Mouse (Mus musculus): ENCODE results near the gene Pzp. TPM values are rescaled to one million over a fixed set of nuclear protein-coding genes. Genes with fewer than 3 reads are reported as not detected.

Pzp gene
- polyA plus RNA-seq, 1 experiment from 2014 or later = 0.92 TPM

- H3K27me3 ChIP-seq (replicated peaks) = peaks cover 4% of the 10 kb centered on the region; the same call in 1 of the 2 replicates
- no peak overlapping the region for H3K27ac ChIP-seq (replicated peaks)
- H3K36me3 ChIP-seq = no peaks in the 10 kb centered on the region
- no peaks in the 10 kb centered on the region for H3K9me3 ChIP-seq
- peak overlapping the region; percentile 53; the same call in 1 of the 2 replicates for H3K9ac ChIP-seq
- peak overlapping the region; percentile 62 for H3K4me2 ChIP-seq
- 0 out of 2 replicates have a peak, but pooled peaks cover 3% of the 10 kb centered on the region for H3K4me1 ChIP-seq
- 17% methylated on average over 26 of the region's 26 CpGs for WGBS
- H3K4me3 ChIP-seq = peak overlapping the region; percentile 26
- peak; percentile 41; the same call in 1 of the 2 replicates for ATAC-seq (ENCODE audit: extremely low read depth, insufficient number of reproducible peaks, low FRiP score, low TSS enrichment)
Measured at GRCm38 (mm10) chr6:128479463-128480454, 46.8 kb downstream of the Pzp start.

DNA sequence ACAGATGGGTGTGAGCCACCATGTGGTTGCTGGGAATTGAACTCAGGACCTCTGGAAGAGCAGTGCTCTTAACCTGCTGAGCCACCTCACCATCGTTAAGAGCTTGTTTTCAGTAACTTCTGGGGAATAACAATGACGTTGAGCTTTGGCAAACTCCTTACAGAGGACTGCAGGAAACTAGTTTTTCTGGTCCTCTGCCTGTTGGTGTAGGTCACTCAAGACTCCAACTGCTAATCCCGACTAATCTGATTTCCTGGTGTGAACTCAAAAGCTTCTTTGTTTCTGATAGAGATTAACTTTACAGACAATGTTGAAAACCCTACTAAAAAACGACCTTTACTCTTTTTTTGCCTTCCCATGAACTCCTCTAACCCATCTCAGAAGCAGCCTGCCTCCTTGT lies 49.0 kb downstream of the Pzp start:
- 0 out of 2 replicates have a peak, but pooled peaks cover 3% of the 10 kb centered on the region for H3K4me1 ChIP-seq
- no peaks in the 10 kb centered on the region for H3K36me3 ChIP-seq
- 11% methylated on average over 4 of the region's 4 CpGs for WGBS
- no peak for ATAC-seq (ENCODE audit: extremely low read depth, insufficient number of reproducible peaks, low FRiP score, low TSS enrichment)
- peaks cover 4% of the 10 kb centered on the region; the same call in 1 of the 2 replicates for H3K27me3 ChIP-seq (replicated peaks)
- no peaks in the 10 kb centered on the region for H3K9me3 ChIP-seq
- no peak overlapping the region for H3K4me2 ChIP-seq
- no peak overlapping the region for H3K9ac ChIP-seq
- no peak overlapping the region for H3K4me3 ChIP-seq
- H3K27ac ChIP-seq (replicated peaks) = no peak overlapping the region

DNA sequence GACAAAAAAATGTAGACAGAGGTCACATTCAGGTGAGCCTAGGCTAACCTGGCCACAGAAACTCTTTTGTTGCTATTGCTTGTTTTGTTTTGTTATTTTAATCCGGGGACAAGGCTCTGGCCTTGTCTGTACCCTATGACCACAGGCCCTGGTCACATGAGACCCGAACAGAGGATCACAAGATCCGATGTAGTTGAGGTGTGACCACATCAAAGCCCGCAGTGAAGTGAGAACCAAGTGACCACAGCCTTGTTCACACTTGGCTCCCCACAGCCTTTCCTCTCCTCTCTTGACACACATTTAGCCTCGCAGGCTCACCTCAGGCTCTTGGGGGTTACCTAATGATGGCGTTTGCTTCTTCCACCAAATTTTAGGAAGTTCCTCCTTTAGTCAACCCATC lies 52.4 kb downstream of the Pzp start:
- H3K4me3 ChIP-seq = no peak overlapping the region
- no peak overlapping the region for H3K9ac ChIP-seq
- H3K27ac ChIP-seq (replicated peaks) = no peak overlapping the region
- no peaks in the 10 kb centered on the region for H3K9me3 ChIP-seq
- H3K4me1 ChIP-seq = no peaks in the 10 kb centered on the region
- no peak for ATAC-seq (ENCODE audit: extremely low read depth, insufficient number of reproducible peaks, low FRiP score, low TSS enrichment)
- H3K27me3 ChIP-seq (replicated peaks) = no peaks in the 10 kb centered on the region
- H3K4me2 ChIP-seq = no peak overlapping the region
- 79% methylated on average over 6 of the region's 6 CpGs for WGBS
- H3K36me3 ChIP-seq = no peaks in the 10 kb centered on the region

DNA sequence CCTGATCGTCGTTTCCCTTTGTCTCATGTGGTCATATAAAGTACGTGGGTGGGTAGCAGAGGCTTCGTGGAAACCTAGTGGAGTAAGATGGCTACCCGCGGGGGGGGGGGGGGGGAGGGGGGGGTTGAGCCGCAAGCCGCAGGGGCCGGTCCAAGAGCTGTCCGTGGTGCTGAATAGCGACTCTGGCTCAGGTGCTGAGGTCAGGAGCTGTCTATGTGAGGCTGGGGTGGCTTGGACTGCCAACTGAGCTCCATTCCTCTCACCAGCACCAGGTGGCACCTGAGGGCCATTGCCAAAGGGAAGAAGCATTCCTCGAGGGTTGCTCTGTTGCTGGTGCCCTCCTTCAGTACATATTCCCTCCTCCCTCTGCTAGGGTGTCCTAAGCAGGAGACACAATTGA lies 57.1 kb downstream of the Pzp start:
- no peak overlapping the region for H3K9ac ChIP-seq
- no peaks in the 10 kb centered on the region for H3K27me3 ChIP-seq (replicated peaks)
- H3K4me1 ChIP-seq = no peaks in the 10 kb centered on the region
- peak overlapping the region; percentile 8; the same call in 1 of the 2 replicates for H3K4me3 ChIP-seq
- no peak for ATAC-seq (ENCODE audit: extremely low read depth, insufficient number of reproducible peaks, low FRiP score, low TSS enrichment)
- H3K36me3 ChIP-seq = no peaks in the 10 kb centered on the region
- 5% methylated on average over 9 of the region's 12 CpGs for WGBS
- no peaks in the 10 kb centered on the region for H3K9me3 ChIP-seq
- peak overlapping the region; percentile 48 for H3K4me2 ChIP-seq
- no peak overlapping the region for H3K27ac ChIP-seq (replicated peaks)

GRCm38 (mm10) chr6:128467298-128467697 lies 59.2 kb downstream of the Pzp start:
- no peak overlapping the region for H3K4me2 ChIP-seq
- no peak overlapping the region for H3K9ac ChIP-seq
- H3K4me3 ChIP-seq = no peak overlapping the region
- no peaks in the 10 kb centered on the region for H3K36me3 ChIP-seq
- H3K27me3 ChIP-seq (replicated peaks) = no peaks in the 10 kb centered on the region
- no peaks in the 10 kb centered on the region for H3K9me3 ChIP-seq
- H3K4me1 ChIP-seq = no peaks in the 10 kb centered on the region
- ATAC-seq (ENCODE audit: extremely low read depth, insufficient number of reproducible peaks, low FRiP score, low TSS enrichment) = no peak
- WGBS = 41% methylated on average over 2 of the region's 2 CpGs
- H3K27ac ChIP-seq (replicated peaks) = no peak overlapping the region

DNA sequence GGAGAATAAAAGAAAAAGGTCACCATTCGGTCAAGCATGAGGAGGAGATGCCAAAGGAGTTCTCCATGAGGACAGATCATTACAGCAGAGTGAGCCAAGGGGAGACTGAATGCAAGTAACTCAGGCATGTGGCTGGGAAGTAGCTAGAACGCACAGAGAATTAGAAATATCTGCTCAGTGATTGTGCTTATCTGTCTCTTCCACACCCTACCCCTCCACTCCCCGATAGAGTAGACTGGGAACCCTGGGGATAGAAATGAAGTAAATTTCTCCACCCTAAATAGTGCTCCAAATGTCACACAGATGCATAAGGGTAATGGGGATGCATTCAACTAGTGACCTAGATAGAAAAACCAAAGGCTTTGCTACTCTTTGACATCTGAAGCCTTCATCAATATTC lies 60.0 kb downstream of the Pzp start:
- Histone ChIP-seq H3K36me3 (no peaks in the 10 kb centered on the region), H3K27me3 (replicated peaks) (no peaks in the 10 kb centered on the region), H3K27ac (replicated peaks) (no peak overlapping the region), H3K9ac (no peak overlapping the region), H3K4me2 (no peak overlapping the region), H3K4me3 (no peak overlapping the region), H3K4me1 (no peaks in the 10 kb centered on the region), H3K9me3 (no peaks in the 10 kb centered on the region)
- 40% methylated on average over 3 of the region's 3 CpGs for WGBS
- no peak for ATAC-seq (ENCODE audit: extremely low read depth, insufficient number of reproducible peaks, low FRiP score, low TSS enrichment)

GRCm38 (mm10) chr6:128466043-128466442 lies 60.5 kb downstream of the Pzp start:
- no peak overlapping the region for H3K27ac ChIP-seq (replicated peaks)
- H3K9ac ChIP-seq = no peak overlapping the region
- H3K36me3 ChIP-seq = no peaks in the 10 kb centered on the region
- no peak overlapping the region for H3K4me3 ChIP-seq
- H3K4me2 ChIP-seq = no peak overlapping the region
- 53% methylated on average over 7 of the region's 7 CpGs for WGBS
- no peaks in the 10 kb centered on the region for H3K4me1 ChIP-seq
- no peaks in the 10 kb centered on the region for H3K9me3 ChIP-seq
- no peaks in the 10 kb centered on the region for H3K27me3 ChIP-seq (replicated peaks)
- ATAC-seq (ENCODE audit: extremely low read depth, insufficient number of reproducible peaks, low FRiP score, low TSS enrichment) = no peak

- 73% methylated on average over 4 of the region's 4 CpGs for WGBS
- ATAC-seq (ENCODE audit: extremely low read depth, insufficient number of reproducible peaks, low FRiP score, low TSS enrichment) = no peak
- H3K4me2 ChIP-seq = no peak overlapping the region
Measured at GRCm38 (mm10) chr6:128464996-128465395, 61.5 kb downstream of the Pzp start.

DNA sequence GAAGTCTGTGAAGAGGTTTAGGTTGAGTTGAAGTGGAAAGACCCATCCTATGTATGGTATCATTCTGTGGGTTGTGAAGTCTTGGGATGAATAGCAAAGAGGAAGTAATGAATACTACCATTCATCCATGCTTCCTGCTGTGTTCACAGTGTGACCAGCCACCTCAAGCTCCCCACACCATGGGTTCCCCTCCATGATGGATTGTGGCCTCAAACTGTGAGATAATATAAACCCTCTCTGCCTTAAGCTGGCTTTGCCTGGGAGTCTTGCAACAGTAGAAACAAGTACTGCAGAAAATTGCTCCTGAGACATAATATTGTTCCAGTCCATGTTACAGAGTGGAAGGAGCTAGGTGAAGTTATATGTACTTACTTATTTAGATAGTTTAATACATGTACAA lies 64.9 kb downstream of the Pzp start:
- H3K9ac ChIP-seq = no peak overlapping the region
- no peaks in the 10 kb centered on the region for H3K9me3 ChIP-seq
- no peaks in the 10 kb centered on the region for H3K36me3 ChIP-seq
- H3K27me3 ChIP-seq (replicated peaks) = no peaks in the 10 kb centered on the region
- H3K4me3 ChIP-seq = no peak overlapping the region
- no peak overlapping the region for H3K27ac ChIP-seq (replicated peaks)
- H3K4me1 ChIP-seq = no peaks in the 10 kb centered on the region
- no peak for ATAC-seq (ENCODE audit: extremely low read depth, insufficient number of reproducible peaks, low FRiP score, low TSS enrichment)
- H3K4me2 ChIP-seq = no peak overlapping the region

More at GRCm38 (mm10) chr6:128464996-128465395, 61.5 kb downstream of the Pzp start:
- no peaks in the 10 kb centered on the region for H3K36me3 ChIP-seq
- no peak overlapping the region for H3K4me3 ChIP-seq
- H3K4me1 ChIP-seq = no peaks in the 10 kb centered on the region
- H3K9ac ChIP-seq = no peak overlapping the region
- no peaks in the 10 kb centered on the region for H3K9me3 ChIP-seq
- H3K27me3 ChIP-seq (replicated peaks) = no peaks in the 10 kb centered on the region
- no peak overlapping the region for H3K27ac ChIP-seq (replicated peaks)

- no peaks in the 10 kb centered on the region for H3K27me3 ChIP-seq (replicated peaks)
- H3K4me2 ChIP-seq = no peak overlapping the region
- no peak overlapping the region for H3K4me3 ChIP-seq
- no peak overlapping the region for H3K27ac ChIP-seq (replicated peaks)
- H3K9me3 ChIP-seq = no peaks in the 10 kb centered on the region
- H3K9ac ChIP-seq = no peak overlapping the region
- WGBS = 74% methylated on average over 14 of the region's 14 CpGs
- ATAC-seq (ENCODE audit: extremely low read depth, insufficient number of reproducible peaks, low FRiP score, low TSS enrichment) = no peak
- no peaks in the 10 kb centered on the region for H3K4me1 ChIP-seq
- H3K36me3 ChIP-seq = no peaks in the 10 kb centered on the region
Measured at GRCm38 (mm10) chr6:128460729-128461503, 65.6 kb downstream of the Pzp start.

- Histone ChIP-seq H3K36me3 (no peaks in the 10 kb centered on the region), H3K4me2 (no peak overlapping the region), H3K4me3 (no peak overlapping the region), H3K4me1 (no peaks in the 10 kb centered on the region), H3K9ac (no peak overlapping the region), H3K27me3 (replicated peaks) (no peaks in the 10 kb centered on the region), H3K27ac (replicated peaks) (no peak overlapping the region), H3K9me3 (no peaks in the 10 kb centered on the region)
- no peak for ATAC-seq (ENCODE audit: extremely low read depth, insufficient number of reproducible peaks, low FRiP score, low TSS enrichment)
- WGBS = 21% methylated on average over 2 of the region's 2 CpGs
Measured at GRCm38 (mm10) chr6:128460321-128460720, 66.2 kb downstream of the Pzp start.

Measured in heart, embryonic 13.5 days (tissue).